Mouse (Mus musculus) lung, postnatal 0 days (tissue): ENCODE measurements around the gene Pglyrp1. TPM values are rescaled to one million over a fixed set of nuclear protein-coding genes. Genes with fewer than 3 reads are reported as not detected.

ENCODE experiments used
- ATAC-seq: fragments of 200-750 bp; cut with Nextera tagmentation; 2 replicates; pipeline ENCODE4 v1.8.0; 2017; ENCODE audit warnings: moderate library complexity
- DNase-seq: peaks from one replicate; pipeline ENCODE4 v3.0.0-alpha.2; 2016; ENCODE audit warnings: low spot score
- H3K27ac ChIP-seq: fragments of 300-500 bp; sonication (generic); 2 replicates; pipeline ENCODE4 v1.5.1; 2014; ENCODE audit warnings: antibody characterized with exemption, mild to moderate bottlenecking, low read length, mixed read lengths
- H3K27me3 ChIP-seq: fragments of 300-500 bp; sonication (generic); replicated peaks from 2 replicates; pipeline ENCODE4 v1.6.1; 2014; ENCODE audit warnings: low read length, mixed read lengths; ENCODE audit not compliant: insufficient read depth
- H3K36me3 ChIP-seq: fragments of 300-500 bp; sonication (generic); 2 replicates; pipeline ENCODE4 v1.6.1; 2014; ENCODE audit warnings: low read length, mixed read lengths; ENCODE audit not compliant: insufficient read depth
- H3K4me1 ChIP-seq: fragments of 300-500 bp; sonication (generic); 2 replicates; pipeline ENCODE4 v1.6.1; 2014; ENCODE audit warnings: antibody characterized with exemption, low read depth, low read length, mixed read lengths; ENCODE audit not compliant: insufficient read depth
- H3K4me2 ChIP-seq: fragments of 300-500 bp; sonication (generic); replicated peaks from 2 replicates; pipeline ENCODE4 v1.6.1; 2014; ENCODE audit warnings: low read depth, mild to moderate bottlenecking, low read length, moderate library complexity, mixed read lengths
- H3K4me3 ChIP-seq: fragments of 300-500 bp; sonication (generic); 2 replicates; pipeline ENCODE4 v1.5.1; 2014; ENCODE audit warnings: low read depth, low read length
- H3K9ac ChIP-seq: fragments of 300-500 bp; sonication (generic); replicated peaks from 2 replicates; pipeline ENCODE4 v1.6.1; 2014; ENCODE audit warnings: low read depth, mild to moderate bottlenecking
- H3K9me3 ChIP-seq: fragments of 300-500 bp; sonication (generic); 2 replicates; pipeline ENCODE4 v1.6.1; 2016; ENCODE audit warnings: low read length, mixed read lengths
- CTCF ChIP-seq: IDR thresholded peaks from 2 replicates; pipeline ENCODE4 v1.5.1; 2016; ENCODE audit warnings: antibody characterized with exemption, mild to moderate bottlenecking
- EP300 ChIP-seq: IDR thresholded peaks from 2 replicates; pipeline ENCODE4 v1.6.1; 2016; ENCODE audit warnings: antibody characterized with exemption, mild to moderate bottlenecking, control low read depth
- WGBS: fragments of 180-500 bp; shearing (Covaris S2); extraction: QIAGEN DNeasy Blood & Tissue Kit; methylation state at CpG from one replicate; pipeline ENCODE4 v1.1.7; 2014; 5-methylcytosine and 5-hydroxymethylcytosine counted together
- polyA plus RNA-seq: library from polyadenylated mRNA; unstranded; fragments of >200 nt; fragmentation: Nextera tagmentation; extraction: Ambion mirVana; gene quantifications from 2 replicates; pipeline ENCODE4 v1.2.1, GENCODE M21; 2015

Pglyrp1 gene
- polyA plus RNA-seq, 1 experiment from 2014 or later, result 51.1 TPM

GRCm38 (mm10) chr7:18878691-18879090, 7.6 kb downstream of the Pglyrp1 start:
- TF ChIP-seq CTCF (no peak), EP300 (no peak)
- ATAC-seq, result no peak
- Histone ChIP-seq H3K36me3 (no peaks in the 10 kb centered on the region), H3K27me3 (no peaks in the 10 kb centered on the region), H3K4me2 (no peak overlapping the region), H3K4me1 (no peaks in the 10 kb centered on the region), H3K27ac (no peak overlapping the region), H3K9me3 (no peaks in the 10 kb centered on the region), H3K4me3 (no peak overlapping the region), H3K9ac (no peak overlapping the region)
- 33% methylated on average over 7 of the region's 7 CpGs for WGBS
- no peak for DNase-seq

GRCm38 (mm10) chr7:18883991-18884744, 13.0 kb downstream of the Pglyrp1 start:
- H3K9ac ChIP-seq, result no peak overlapping the region
- no peaks in the 10 kb centered on the region for H3K4me1 ChIP-seq
- no peaks in the 10 kb centered on the region for H3K36me3 ChIP-seq
- 28% methylated on average over 9 of the region's 9 CpGs for WGBS
- no peaks in the 10 kb centered on the region for H3K9me3 ChIP-seq
- no peak overlapping the region for H3K4me3 ChIP-seq
- peak; percentile 75 for DNase-seq
- no peaks in the 10 kb centered on the region for H3K27me3 ChIP-seq
- H3K4me2 ChIP-seq, result 0 out of 2 replicates have a peak overlapping the region, but pooled peaks have one; percentile 1
- ATAC-seq, result peak; percentile 90
- TF ChIP-seq EP300 (peak; percentile 52; the same call in 1 of the 2 replicates), CTCF (no peak)
- H3K27ac ChIP-seq, result peak overlapping the region; percentile 43

- Histone ChIP-seq H3K9me3 (no peaks in the 10 kb centered on the region), H3K27ac (peak overlapping the region; percentile 43), H3K9ac (no peak overlapping the region), H3K4me2 (0 out of 2 replicates have a peak overlapping the region, but pooled peaks have one; percentile 1), H3K4me1 (no peaks in the 10 kb centered on the region), H3K27me3 (no peaks in the 10 kb centered on the region), H3K36me3 (no peaks in the 10 kb centered on the region), H3K4me3 (no peak overlapping the region)
- TF ChIP-seq CTCF, result no peak
- no peak for TF ChIP-seq EP300
- ATAC-seq, result peak; percentile 44
- WGBS, result 34% methylated on average over 13 of the region's 13 CpGs
- DNase-seq, result no peak
Measured at GRCm38 (mm10) chr7:18884745-18885422, 13.8 kb downstream of the Pglyrp1 start.

DNA sequence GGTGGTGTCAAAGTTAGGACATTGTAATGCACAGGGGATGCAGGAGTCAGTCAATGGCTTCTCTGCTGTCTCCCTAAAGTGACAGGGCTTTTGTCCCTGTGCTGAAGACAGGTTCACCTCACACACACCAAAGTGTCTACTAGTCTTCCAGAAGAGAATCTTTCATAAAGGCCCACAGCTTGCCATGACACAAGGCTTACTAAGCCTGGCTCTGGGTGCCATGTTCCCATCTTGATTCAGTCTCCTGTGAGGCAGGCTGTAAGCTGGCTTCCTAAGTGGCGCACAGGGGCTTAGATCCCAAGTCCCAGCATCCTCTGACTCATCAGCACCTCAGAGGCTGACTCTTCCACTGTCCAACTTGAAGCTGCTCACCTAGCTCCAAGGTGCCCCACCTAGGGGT, 15.8 kb downstream of the Pglyrp1 start:
- no peaks in the 10 kb centered on the region for H3K27me3 ChIP-seq

GRCm38 (mm10) chr7:18890848-18891247, 19.7 kb downstream of the Pglyrp1 start:
- WGBS, result 91% methylated on average over 8 of the region's 8 CpGs
- Histone ChIP-seq H3K36me3 (no peaks in the 10 kb centered on the region), H3K4me2 (no peak overlapping the region), H3K9me3 (no peaks in the 10 kb centered on the region), H3K27ac (no peak overlapping the region), H3K4me3 (no peak overlapping the region), H3K27me3 (0 out of 2 replicates have a peak, but pooled peaks cover 5% of the 10 kb centered on the region), H3K4me1 (peaks cover 5% of the 10 kb centered on the region), H3K9ac (no peak overlapping the region)
- TF ChIP-seq EP300 (no peak), CTCF (no peak)
- ATAC-seq, result no peak
- no peak for DNase-seq

More for the DNA sequence above, 15.8 kb downstream of the Pglyrp1 start:
- Histone ChIP-seq H3K4me2 (no peak overlapping the region), H3K9me3 (no peaks in the 10 kb centered on the region), H3K4me1 (no peaks in the 10 kb centered on the region), H3K36me3 (no peaks in the 10 kb centered on the region), H3K27ac (no peak overlapping the region), H3K9ac (no peak overlapping the region), H3K4me3 (no peak overlapping the region)
- TF ChIP-seq CTCF, result no peak
- no peak for TF ChIP-seq EP300
- 86% methylated on average over 1 of the region's 1 CpGs for WGBS
- no peak for ATAC-seq
- DNase-seq, result no peak

GRCm38 (mm10) chr7:18891872-18892599, 20.9 kb downstream of the Pglyrp1 start:
- 0 out of 2 replicates have a peak, but pooled peaks cover 5% of the 10 kb centered on the region for H3K27me3 ChIP-seq
- peak overlapping the region; percentile 20 for H3K4me3 ChIP-seq
- H3K4me2 ChIP-seq, result peak overlapping the region; percentile 69
- no peaks in the 10 kb centered on the region for H3K36me3 ChIP-seq
- no peak overlapping the region for H3K27ac ChIP-seq
- ATAC-seq (peak; percentile 75), DNase-seq (peak; percentile 87)
- 19% methylated on average over 33 of the region's 33 CpGs for WGBS
- H3K9me3 ChIP-seq, result no peaks in the 10 kb centered on the region
- peaks cover 5% of the 10 kb centered on the region for H3K4me1 ChIP-seq
- no peak overlapping the region for H3K9ac ChIP-seq
- TF ChIP-seq EP300 (no peak), CTCF (peak; percentile 96)
